Comparison of ENCODE assay signal across 31 mouse cellular contexts in genomic region chr12:71928092-71928491, GRCm38 (mm10).
DNase-seq lines count a peak whose midpoint lies in the region; ATAC-seq lines count a peak whose summit lies in the region.
"Had no signal": no experiment of that assay in that cellular context is flagged by ENCODE, and none has a peak within 500 bp of the region (broad histone marks: within the 10 kb centered on the region; RNA-seq: fewer than 3 reads in every experiment).

No protein-coding gene starts in this region.

- peak overlapping the region; percentile 59 for H3K4me3 ChIP-seq in megakaryocyte, embryonic 14.5 days (replicated peaks)
- H3K4me3 ChIP-seq: embryonic facial prominence, embryonic 12.5 days; embryonic facial prominence, embryonic 15.5 days; heart, embryonic 12.5 days; heart, embryonic 15.5 days; hindbrain, embryonic 10.5 days; hindbrain, embryonic 13.5 days had no signal

- H3K36me3 ChIP-seq in megakaryocyte, embryonic 14.5 days (replicated peaks; ENCODE audit: low read length) = peaks cover 92% of the 10 kb centered on the region
- H3K36me3 ChIP-seq: embryonic facial prominence, embryonic 12.5 days; embryonic facial prominence, embryonic 15.5 days; heart, embryonic 15.5 days; hindbrain, embryonic 10.5 days; hindbrain, embryonic 13.5 days had no signal

- DNase-seq in frontal cortex, postnatal 14 days (ENCODE audit: low spot score in 2 of 2) = no peak
- DNase-seq in layer of hippocampus, adult 9-11 months = peak; percentile 18
- no peak for DNase-seq in layer of hippocampus, postnatal 36 days
- peak; percentile 24 to 54 for DNase-seq in right cerebral cortex, postnatal 36 days (ENCODE audit: low spot score in 2 of 2)
- no peak for DNase-seq in right cerebral cortex, postnatal 25 days
- DNase-seq: adrenal gland, postnatal 10 days; adrenal gland, postnatal 36 days; B cell, adult 2 months; cerebellum, adult 11 months; cerebellum, adult 2 months; cerebellum, adult 9-11 months; cerebellum, postnatal 25 days; forebrain, postnatal 0 days; gastrocnemius, postnatal 25 days; heart, adult 18-20 months; heart, postnatal 10 days; heart, postnatal 36 days had no signal

- peak; percentile 69 for ATAC-seq in frontal cortex, adult (ENCODE audit: low TSS enrichment)
- ATAC-seq in megakaryocyte, adult 5-6 weeks (ENCODE audit: poor library complexity, severe bottlenecking) = no peak
- ATAC-seq: forebrain, embryonic 14.5 days; forebrain, postnatal 0 days; hindbrain, embryonic 16.5 days; Patski had no signal

- H3K4me1 ChIP-seq in megakaryocyte, embryonic 14.5 days = peaks cover 99% of the 10 kb centered on the region

- no peaks in the 10 kb centered on the region for H3K9me3 ChIP-seq in megakaryocyte, embryonic 14.5 days
- H3K9me3 ChIP-seq: embryonic facial prominence, embryonic 12.5 days; embryonic facial prominence, embryonic 15.5 days; G1E; heart, embryonic 12.5 days; heart, embryonic 15.5 days; hindbrain, embryonic 10.5 days; hindbrain, embryonic 13.5 days had no signal

- H3K27me3 ChIP-seq in megakaryocyte, embryonic 14.5 days (replicated peaks) = no peaks in the 10 kb centered on the region
- H3K27me3 ChIP-seq: CH12.LX; embryonic facial prominence, embryonic 12.5 days; embryonic facial prominence, embryonic 15.5 days; heart, embryonic 12.5 days; heart, embryonic 15.5 days; hindbrain, embryonic 13.5 days; Patski had no signal

Comparison
In these comparisons a context has a peak if more than half of its experiments do, and no peak if none do; other contexts are left out.
1. DNase-seq: peak in layer of hippocampus, adult 9-11 months (single experiment) and right cerebral cortex, postnatal 36 days (2 of 2); none in frontal cortex, postnatal 14 days (0 of 2), layer of hippocampus, postnatal 36 days (0 of 2) and right cerebral cortex, postnatal 25 days (single experiment).